In genomic region chr10:37047661-37048098, GRCm38 (mm10) we compare ENCODE assay signal across 9 mouse cellular contexts.
DNase-seq lines count a peak whose midpoint lies in the region; ATAC-seq lines count a peak whose summit lies in the region.
"Had no signal": no experiment of that assay in that cellular context is flagged by ENCODE, and none has a peak within 500 bp of the region (broad histone marks: within the 10 kb centered on the region; RNA-seq: fewer than 3 reads in every experiment).

No protein-coding gene starts in this region.

- peak; percentile 12 for DNase-seq in layer of hippocampus, adult 11-12 months (ENCODE audit: low spot score)
- no peak for DNase-seq in layer of hippocampus, adult 9-10 months (ENCODE audit: low spot score)
- DNase-seq in cerebellum, postnatal 25 days: peak; percentile 25 to 34
- peak; percentile 87 for DNase-seq in heart, adult 8-10 months (ENCODE audit: low spot score)
- peak; percentile 10 for DNase-seq in lung, postnatal 36 days
- DNase-seq in spleen, adult 12 weeks (ENCODE audit: low spot score): no peak

- H3K27ac ChIP-seq in hindbrain, embryonic 16.5 days (ENCODE audit: low read depth, low read length): no peak overlapping the region

- H3K9ac ChIP-seq in hindbrain, embryonic 16.5 days (ENCODE audit: low read depth, low read length): no peak overlapping the region

- no peak overlapping the region for H3K4me3 ChIP-seq in hindbrain, embryonic 16.5 days (ENCODE audit: low read length)

- H3K36me3 ChIP-seq in hindbrain, embryonic 16.5 days (ENCODE audit: control insufficient read depth, insufficient read depth, low read length): no peaks in the 10 kb centered on the region

- ATAC-seq in hindbrain, embryonic 16.5 days: no peak
- no peak for ATAC-seq in inflammation-experienced regulatory T-cells, adult 6 months
- ATAC-seq: Patski had no signal

- 77% methylated on average over 8 of the region's 8 CpGs for whole genome bisulfite sequencing in hindbrain, embryonic 16.5 days

- no peaks in the 10 kb centered on the region for H3K27me3 ChIP-seq in hindbrain, embryonic 16.5 days (replicated peaks; ENCODE audit: control insufficient read depth, insufficient read depth, low read length)
- H3K27me3 ChIP-seq: Patski had no signal

- no peak overlapping the region for H3K4me2 ChIP-seq in hindbrain, embryonic 16.5 days (ENCODE audit: low read length)

- no peaks in the 10 kb centered on the region for H3K4me1 ChIP-seq in hindbrain, embryonic 16.5 days (ENCODE audit: control insufficient read depth, insufficient read depth, low read depth, low read length)

- H3K9me3 ChIP-seq in hindbrain, embryonic 16.5 days (ENCODE audit: control insufficient read depth, low read length): no peaks in the 10 kb centered on the region

Comparison
In these comparisons a context has a peak if more than half of its experiments do, and no peak if none do; other contexts are left out.
1. DNase-seq: peak in layer of hippocampus, adult 11-12 months (single experiment), cerebellum, postnatal 25 days (2 of 2), heart, adult 8-10 months (single experiment) and lung, postnatal 36 days (single experiment); none in layer of hippocampus, adult 9-10 months (single experiment) and spleen, adult 12 weeks (single experiment).